Mouse (Mus musculus): ENCODE measurements around the gene Znhit2.

The Znhit2 gene

DNA sequence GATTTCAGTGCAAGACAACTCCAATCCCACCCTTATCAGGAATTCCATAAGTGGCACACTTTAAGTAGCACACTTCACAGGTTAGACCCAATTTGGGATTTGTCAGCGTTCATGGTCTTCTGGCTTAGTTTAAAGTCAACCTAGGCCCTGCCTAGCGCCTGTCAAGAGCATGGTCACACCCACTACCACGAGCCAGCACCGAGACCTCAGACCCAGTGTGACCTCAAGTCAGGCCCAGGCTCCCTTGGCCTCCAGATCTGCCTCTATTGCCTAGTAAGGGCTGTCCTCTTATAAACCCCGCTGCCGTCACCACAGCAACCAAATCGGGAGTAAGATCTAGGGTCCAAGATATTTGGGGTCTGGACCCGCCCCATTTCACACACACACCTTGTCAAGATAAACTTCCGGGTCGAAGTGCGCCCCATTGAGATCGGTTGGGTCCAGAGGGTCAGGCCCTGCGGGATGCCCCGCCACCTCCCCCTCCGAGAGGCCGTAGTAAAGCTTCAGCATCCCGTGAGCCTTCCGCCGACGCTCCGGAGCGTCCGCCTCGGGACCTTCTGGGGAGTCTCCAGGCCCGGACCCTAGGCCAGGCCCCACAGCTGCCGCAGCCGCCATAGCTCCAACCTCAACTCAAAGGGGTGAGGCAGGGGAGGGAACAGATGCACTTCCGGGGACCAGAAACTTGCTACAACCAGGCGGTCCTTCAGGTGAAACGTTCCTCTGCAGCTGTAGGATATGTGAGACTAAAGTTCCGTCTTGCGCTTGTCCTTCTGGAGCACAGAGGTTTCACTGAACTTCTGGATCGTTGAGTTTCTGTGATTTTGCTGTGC, 15.8 kb downstream of the Znhit2 start, which contains the start of gene Vps51:
Vps51 (minus strand) TSS at position 668 of the 830 bp plus-strand sequence.
- DNase-seq: peak; percentile 84

DNA sequence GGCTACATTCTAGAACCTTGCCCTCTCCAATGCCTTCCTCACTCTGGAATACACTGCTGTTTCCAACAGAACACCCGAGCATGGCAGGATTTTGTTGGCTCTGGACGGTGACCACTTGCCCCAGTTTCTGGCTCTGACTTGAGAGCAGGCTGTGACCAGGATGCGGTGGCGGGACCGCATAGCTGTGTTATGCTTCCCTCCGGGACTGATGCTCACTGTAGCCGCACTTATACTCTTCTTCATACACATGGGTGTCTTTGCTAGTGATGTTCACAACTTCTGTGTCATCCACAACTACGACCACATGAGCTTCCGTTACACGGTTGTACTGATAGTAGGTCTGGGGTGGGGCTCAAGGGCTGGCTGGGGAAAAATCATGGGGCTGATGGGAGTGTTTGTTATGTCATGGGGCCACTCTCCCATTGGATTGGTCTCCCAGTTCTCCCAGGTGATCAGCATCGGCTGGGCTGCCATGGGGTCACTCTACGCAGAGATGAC, 19.0 kb downstream of the Znhit2 start, which contains the start of gene Tmem262:
Tmem262 (plus strand) TSS at position 51 of the 498 bp plus-strand sequence.
- DNase-seq: no peak

DNA sequence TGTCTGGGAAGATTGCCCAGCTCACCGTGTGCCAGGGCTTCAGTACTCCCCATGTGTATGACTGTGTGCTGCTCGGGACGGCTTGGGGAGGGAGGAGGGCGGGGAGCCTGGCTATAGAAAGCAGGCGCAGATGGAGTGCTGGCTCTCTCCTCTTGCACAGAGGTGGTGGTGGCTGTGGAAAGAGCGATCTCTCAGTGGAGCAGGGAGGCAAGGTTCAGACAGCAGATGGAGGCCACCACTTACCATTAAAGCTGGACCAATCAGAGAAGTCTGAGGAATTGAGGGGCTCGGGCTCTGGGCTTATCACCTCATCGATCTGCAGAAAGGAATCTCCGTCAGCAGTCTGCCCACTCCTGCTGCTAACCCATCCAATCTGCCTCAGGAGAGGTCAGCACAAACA, 21.2 kb downstream of the Znhit2 start, which contains the start of gene Gm28374:
Gm28374 (minus strand) TSS at position 101 of the 400 bp plus-strand sequence.
- DNase-seq: no peak

DNA sequence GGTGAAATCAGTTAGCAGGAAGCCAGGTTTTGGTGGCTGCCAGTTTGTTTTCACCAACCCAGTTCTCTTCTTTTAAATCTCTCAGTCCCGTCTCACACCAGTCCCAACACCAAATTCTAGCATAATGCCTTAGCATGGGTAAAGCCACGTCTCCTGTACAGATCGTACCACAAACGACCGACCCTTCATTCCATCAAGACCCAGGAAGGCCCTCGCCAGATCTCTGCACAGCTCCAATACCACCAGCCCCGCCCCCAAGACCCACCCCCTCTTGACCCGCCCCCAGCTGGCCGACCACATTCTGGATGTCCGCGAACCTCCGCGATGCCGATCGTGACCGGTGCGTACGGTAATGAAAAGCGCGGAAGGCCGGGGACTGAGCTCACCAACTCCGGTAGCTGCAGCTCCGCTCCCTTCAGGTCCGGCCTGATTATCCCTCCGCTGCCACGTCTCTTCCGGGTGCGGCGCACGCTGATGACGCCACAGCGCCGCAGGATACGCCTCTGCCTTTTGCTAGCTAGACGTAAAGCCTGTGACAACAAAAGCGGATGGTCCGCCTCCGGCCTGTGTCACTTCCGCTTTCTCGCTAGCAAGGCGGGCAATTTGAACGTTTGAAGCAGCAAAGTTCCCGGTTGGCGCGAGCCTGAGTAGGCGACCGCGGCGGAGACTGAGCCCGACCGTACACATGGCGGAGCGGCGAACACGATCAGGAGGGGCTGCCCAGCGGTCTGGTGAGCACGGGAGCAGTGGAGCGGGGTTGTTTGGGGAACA, 23.7 kb downstream of the Znhit2 start, which contains the start of the genes Zfpl1 and Cdca5:
Zfpl1 (minus strand) TSS at position 479 of the 771 bp plus-strand sequence.
Cdca5 (plus strand) TSS at position 506 of the 771 bp plus-strand sequence.
- peak; percentile 96 for DNase-seq

DNA sequence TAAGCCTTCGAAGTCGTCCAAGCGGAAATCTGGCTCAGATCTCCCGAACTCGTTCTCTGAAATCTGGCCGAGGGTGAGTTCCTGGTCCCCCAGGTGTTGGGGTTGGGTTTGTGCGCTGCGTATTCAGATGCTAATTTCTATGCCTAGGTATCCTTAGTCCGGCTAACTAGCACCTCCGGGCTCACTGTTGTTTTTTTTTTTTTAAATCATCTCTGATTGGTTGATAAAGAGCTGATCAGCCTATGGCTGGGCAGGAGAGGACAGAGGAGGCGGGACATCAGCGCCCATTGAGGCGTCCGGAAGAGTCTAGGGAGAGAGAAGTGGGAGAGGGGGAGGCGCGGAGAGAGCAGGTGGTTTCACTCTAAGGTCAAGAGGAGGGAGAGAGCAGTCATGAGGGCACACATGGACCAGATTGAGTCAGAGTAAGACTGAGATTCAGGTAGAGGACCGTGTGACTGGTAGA, 24.5 kb downstream of the Znhit2 start:
- DNase-seq: no peak

DNA sequence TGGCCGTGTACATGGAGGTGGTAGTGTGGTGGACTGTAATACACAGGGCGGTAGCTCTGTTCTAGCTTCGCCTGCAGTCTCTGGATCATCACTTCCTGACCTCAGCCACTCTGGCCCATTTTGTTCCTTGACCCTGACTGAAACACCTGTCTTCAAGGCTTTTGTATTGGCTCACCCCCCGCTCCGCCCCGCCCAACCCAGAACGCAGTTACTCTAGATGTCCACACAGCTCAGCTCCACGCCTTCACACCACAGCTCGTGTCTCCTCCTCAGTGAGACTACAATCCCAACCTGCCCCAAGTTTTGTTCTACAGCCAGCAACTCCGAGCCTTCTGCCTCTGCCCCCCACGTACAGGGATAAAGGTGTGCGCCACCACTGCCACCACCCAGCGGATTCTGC, 27.8 kb downstream of the Znhit2 start:
- no peak for DNase-seq

DNA sequence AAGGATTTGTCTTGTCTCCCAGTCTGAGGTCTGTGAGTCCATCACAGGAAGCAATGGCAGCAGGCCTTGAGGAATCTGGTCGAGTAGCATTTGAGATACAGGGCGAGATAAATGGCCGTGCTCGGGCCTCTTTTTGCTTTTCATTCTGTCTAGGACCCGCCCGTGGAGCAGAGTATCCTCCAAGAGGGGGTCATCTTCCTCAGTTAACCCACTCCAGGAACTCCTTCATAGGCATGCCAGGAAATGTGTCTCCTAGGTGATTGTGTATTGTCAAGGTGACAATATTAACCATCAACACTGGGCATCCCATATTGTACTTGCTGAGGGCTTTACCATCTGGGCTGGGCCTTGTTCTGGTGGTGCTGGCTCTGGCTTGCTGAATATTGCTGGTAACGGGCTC, 33.1 kb downstream of the Znhit2 start, which contains the start of gene AC131692.1:
AC131692.1 (plus strand) TSS at position 301 of the 400 bp plus-strand sequence.
- no peak for DNase-seq

DNA sequence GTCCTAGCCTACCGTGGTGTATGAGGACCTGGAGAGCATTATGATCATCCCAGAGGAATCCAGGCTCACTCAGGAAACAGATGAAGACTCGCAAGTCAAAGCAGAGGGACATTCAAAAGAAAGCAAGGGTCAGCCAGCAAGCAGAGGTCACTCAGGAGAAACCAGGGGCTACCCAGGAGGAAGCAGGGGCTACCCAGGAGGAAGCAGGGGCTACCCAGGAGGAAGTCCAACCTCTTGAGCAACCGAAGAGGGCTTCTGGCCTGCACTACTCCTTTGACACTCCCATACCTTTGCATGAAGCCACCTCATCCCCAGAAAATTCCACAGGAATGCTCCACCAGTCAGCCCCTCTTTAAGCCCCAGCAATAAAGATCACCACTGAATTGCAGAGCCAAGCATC, 36.9 kb downstream of the Znhit2 start:
- DNase-seq: no peak

DNA sequence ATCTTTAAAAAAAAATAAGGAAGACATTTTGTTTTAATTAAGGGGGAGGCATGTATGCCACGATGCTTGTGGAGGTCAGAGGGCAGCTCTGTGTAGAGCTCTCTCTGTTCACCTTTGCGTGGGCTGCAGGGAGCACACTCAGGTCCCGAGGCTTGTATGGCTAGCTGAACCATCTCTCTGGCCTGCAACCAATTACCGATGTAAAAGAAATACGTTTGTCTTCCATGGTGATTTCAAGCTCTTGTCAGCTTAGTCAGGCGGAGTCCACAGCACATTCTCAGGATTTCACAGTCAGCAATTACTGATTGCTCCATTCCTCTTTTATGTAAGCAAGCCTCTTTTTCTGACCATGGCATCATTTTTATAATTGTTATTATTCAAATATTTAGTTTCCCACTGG, 40.2 kb downstream of the Znhit2 start:
- DNase-seq: no peak

DNA sequence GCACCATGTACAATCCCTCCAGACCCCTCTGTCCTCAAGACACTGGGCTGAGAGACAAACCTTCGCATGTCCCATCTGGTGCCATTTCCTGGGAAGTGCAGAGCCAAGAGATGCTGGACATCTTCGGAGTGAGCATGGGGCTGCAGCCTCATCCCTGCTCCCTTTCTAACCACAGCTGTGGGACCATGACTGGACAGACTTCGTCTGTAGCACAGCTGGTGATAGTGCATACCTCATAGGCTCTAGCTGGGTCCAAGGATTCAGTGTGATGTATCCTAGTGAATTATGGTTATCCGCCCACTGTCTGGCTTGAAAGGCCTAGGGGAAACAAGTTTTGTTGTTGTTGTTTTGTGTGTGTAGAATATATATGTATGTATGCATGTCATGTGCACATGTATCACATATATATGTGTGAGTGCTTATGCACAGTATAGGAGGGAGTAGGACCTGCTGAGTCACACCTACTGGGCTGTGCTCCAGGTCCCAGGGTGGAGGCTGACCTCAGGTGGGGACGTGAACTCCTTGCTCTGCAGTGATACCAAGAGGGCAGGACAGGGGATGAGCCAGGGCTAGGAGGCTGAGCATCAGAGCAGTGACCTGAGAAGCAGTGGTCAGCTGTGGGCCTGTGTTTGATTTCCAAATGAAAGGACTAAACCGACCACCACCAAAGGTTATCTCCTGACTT, 41.3 kb downstream of the Znhit2 start:
- DNase-seq: no peak

DNA sequence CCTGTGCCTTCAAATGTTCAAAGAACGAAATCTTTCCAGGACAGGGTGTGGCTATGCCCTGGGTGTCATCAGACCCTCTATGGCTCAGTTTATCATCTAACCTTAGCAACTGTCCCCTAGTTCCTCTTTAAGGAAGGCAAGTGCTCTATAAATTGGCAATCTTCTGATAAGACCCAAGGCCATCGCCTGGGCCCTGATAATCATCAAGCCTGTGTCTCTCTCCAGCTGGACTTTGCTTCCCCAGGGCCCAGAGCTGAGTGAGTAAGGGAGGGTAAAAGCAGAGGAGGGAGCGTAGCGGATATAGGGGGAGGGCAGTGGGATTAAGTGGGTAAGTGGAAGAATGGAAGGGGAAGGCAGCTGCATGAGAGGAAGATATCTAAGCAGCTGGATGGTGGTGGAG, 43.5 kb downstream of the Znhit2 start:
- no peak for DNase-seq

DNA sequence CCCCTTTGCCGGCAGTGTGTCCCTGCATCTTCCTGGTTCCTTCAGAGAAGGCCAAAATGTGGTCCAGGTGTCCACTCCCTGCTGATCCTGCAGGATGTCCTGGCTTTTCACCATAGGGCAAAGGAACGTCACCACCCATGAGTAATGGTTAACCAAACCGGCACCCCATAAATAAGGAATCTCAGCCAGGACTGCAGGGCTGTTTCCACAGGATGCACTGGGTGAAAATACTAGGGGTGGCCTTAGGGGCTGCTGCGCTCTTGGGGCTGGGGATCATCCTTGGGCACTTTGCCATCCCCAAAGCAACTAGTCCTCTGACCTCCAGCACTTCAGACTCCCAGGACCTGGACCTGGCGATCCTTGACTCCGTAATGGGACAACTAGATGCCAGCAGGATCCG, 44.6 kb downstream of the Znhit2 start, which contains the start of gene Naaladl1:
Naaladl1 (plus strand) TSS at position 197 of the 400 bp plus-strand sequence.
- DNase-seq: no peak
